Mouse (Mus musculus): ENCODE measurements around the gene Ush2a. TPM values are rescaled to one million over a fixed set of nuclear protein-coding genes. Genes with fewer than 3 reads are reported as not detected.

Gene Ush2a
- polyA plus RNA-seq, 1 experiment from 2014 or later = 0.10 TPM

DNA sequence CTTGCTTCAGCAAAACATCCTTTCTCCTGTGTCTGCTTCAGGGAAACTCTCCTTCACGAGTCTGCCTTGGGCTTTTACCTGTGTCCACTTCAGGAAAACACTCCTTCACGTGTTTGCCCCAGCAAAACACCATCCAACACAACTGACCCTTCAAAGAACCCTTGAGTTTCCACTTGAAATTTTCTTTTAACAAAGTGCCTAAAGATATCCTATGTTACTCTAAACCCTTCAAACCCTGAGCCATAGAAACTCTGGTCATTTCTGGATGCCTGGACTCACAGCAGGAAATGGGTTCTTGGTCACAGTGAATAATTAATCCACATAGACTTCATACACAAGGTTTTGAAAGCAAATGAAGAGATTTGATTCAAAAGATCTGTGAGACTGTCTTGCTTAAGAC, 199.4 kb downstream of the Ush2a start:
- 75% methylated on average over 2 of the region's 2 CpGs for WGBS
- Histone ChIP-seq H3K9ac (ENCODE audit: low read depth, low read length) (no peak overlapping the region), H3K4me3 (ENCODE audit: low read depth, low read length) (no peak overlapping the region), H3K27me3 (replicated peaks; ENCODE audit: control insufficient read depth, insufficient read depth, low read length) (no peaks in the 10 kb centered on the region), H3K4me2 (no peak overlapping the region), H3K4me1 (replicated peaks; ENCODE audit: control insufficient read depth, insufficient read depth, low read length) (no peaks in the 10 kb centered on the region), H3K36me3 (ENCODE audit: control insufficient read depth, insufficient read depth, low read length) (no peaks in the 10 kb centered on the region), H3K27ac (ENCODE audit: low read depth, low read length) (no peak overlapping the region), H3K9me3 (ENCODE audit: control insufficient read depth, low read length) (no peaks in the 10 kb centered on the region)
- ATAC-seq (replicated peaks; ENCODE audit: low FRiP score) (no peak), DNase-seq (ENCODE audit: low spot score) (no peak)

DNA sequence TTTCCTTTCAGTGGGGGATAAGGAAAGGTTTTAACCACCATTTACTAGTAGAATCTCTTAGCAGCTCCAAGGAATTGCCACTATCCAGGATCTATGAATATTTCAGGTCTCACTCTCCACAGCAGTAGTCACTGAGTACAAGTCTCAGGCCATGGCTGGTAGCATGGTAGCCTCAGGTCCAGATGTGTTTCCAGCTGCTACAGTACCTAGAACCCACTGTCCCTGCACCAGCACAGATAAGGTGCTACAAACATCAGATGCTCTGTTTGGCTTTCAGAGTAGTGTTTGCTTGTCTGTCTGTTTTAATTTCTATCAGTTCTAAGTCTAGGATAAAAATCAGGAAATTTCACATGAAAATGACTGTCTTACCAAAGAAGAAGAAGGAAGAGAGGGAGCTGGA, 202.8 kb downstream of the Ush2a start:
- no peak for DNase-seq (ENCODE audit: low spot score)
- Histone ChIP-seq H3K9me3 (ENCODE audit: control insufficient read depth, low read length) (no peaks in the 10 kb centered on the region), H3K4me1 (replicated peaks; ENCODE audit: control insufficient read depth, insufficient read depth, low read length) (no peaks in the 10 kb centered on the region), H3K27me3 (replicated peaks; ENCODE audit: control insufficient read depth, insufficient read depth, low read length) (no peaks in the 10 kb centered on the region), H3K36me3 (ENCODE audit: control insufficient read depth, insufficient read depth, low read length) (no peaks in the 10 kb centered on the region), H3K27ac (ENCODE audit: low read depth, low read length) (no peak overlapping the region), H3K4me2 (no peak overlapping the region), H3K4me3 (ENCODE audit: low read depth, low read length) (no peak overlapping the region), H3K9ac (ENCODE audit: low read depth, low read length) (no peak overlapping the region)
- no peak for ATAC-seq (replicated peaks; ENCODE audit: low FRiP score)

DNA sequence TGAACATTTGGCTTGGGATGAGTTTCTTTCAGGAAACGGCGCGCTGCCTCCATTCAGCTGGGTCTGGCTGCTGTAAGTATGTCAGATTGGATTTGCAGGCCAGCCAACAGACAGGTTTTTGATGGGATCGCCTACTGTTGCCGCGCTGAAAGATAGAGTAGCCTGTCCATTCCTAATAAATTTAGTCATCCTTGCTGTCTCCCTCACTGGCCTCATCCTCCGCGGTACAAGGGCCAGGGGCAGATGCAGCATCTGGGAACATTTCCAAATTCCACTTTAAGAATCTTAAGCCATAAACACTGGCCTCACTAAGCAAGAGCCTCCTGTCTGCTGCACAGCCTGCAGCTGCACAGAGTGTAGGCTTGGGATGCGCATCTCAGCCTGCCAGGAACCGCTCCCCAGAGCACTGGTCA, 206.6 kb downstream of the Ush2a start:
- Histone ChIP-seq H3K36me3 (ENCODE audit: control insufficient read depth, insufficient read depth, low read length) (no peaks in the 10 kb centered on the region), H3K4me3 (ENCODE audit: low read depth, low read length) (no peak overlapping the region), H3K4me2 (no peak overlapping the region), H3K27me3 (replicated peaks; ENCODE audit: control insufficient read depth, insufficient read depth, low read length) (no peaks in the 10 kb centered on the region), H3K9ac (ENCODE audit: low read depth, low read length) (no peak overlapping the region), H3K9me3 (ENCODE audit: control insufficient read depth, low read length) (no peaks in the 10 kb centered on the region), H3K4me1 (replicated peaks; ENCODE audit: control insufficient read depth, insufficient read depth, low read length) (no peaks in the 10 kb centered on the region), H3K27ac (ENCODE audit: low read depth, low read length) (no peak overlapping the region)
- DNase-seq (ENCODE audit: low spot score) (no peak), ATAC-seq (replicated peaks; ENCODE audit: low FRiP score) (no peak)
- WGBS = 79% methylated on average over 10 of the region's 10 CpGs

DNA sequence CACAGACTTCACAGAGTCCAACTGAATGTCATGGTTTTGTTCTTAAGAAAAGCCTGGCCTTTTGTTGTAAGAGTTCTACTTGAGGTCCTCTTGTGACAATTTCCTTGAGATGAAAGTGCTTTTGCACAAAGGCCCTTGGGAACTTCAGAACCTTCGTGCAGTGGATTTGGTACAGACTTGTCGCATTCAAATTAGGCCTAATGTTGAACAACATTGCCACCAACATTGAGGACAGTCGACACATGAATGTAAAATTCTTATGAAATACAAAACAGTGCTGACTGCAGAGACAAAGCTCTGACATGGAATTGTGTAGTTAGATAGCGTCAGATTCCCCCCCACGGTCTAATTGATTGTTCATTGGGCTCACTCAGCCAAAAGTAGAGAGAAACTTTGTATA, 243.1 kb downstream of the Ush2a start:
- Histone ChIP-seq H3K9ac (ENCODE audit: low read depth, low read length) (no peak overlapping the region), H3K27ac (ENCODE audit: low read depth, low read length) (no peak overlapping the region), H3K4me1 (replicated peaks; ENCODE audit: control insufficient read depth, insufficient read depth, low read length) (no peaks in the 10 kb centered on the region), H3K36me3 (ENCODE audit: control insufficient read depth, insufficient read depth, low read length) (no peaks in the 10 kb centered on the region), H3K4me3 (ENCODE audit: low read depth, low read length) (no peak overlapping the region), H3K9me3 (ENCODE audit: control insufficient read depth, low read length) (no peaks in the 10 kb centered on the region), H3K4me2 (no peak overlapping the region), H3K27me3 (replicated peaks; ENCODE audit: control insufficient read depth, insufficient read depth, low read length) (no peaks in the 10 kb centered on the region)
- WGBS = 83% methylated on average over 5 of the region's 5 CpGs
- DNase-seq (ENCODE audit: low spot score) (no peak), ATAC-seq (replicated peaks; ENCODE audit: low FRiP score) (no peak)

DNA sequence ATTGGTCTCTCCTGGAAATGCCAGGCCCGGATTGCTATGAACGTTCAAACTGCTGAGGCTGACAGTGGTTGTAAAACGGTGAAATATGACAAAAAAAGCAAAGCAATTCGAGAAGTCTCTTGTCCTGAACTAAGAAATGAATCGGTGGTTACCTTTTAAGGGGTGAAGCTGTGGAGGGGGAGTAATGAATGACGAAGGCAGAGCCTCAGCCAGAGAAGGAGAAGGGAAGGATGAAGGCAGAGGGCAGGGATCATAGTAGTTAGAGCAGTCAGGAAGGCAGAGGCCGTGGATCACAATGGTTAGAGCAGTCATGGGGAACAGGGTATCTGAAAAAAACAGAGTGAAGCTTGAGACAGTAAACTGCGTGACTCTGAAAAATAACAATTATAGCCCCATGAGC, 257.0 kb downstream of the Ush2a start:
- no peaks in the 10 kb centered on the region for H3K36me3 ChIP-seq (ENCODE audit: control insufficient read depth, insufficient read depth, low read length)
- WGBS = 83% methylated on average over 8 of the region's 8 CpGs
- no peak for DNase-seq (ENCODE audit: low spot score)

DNA sequence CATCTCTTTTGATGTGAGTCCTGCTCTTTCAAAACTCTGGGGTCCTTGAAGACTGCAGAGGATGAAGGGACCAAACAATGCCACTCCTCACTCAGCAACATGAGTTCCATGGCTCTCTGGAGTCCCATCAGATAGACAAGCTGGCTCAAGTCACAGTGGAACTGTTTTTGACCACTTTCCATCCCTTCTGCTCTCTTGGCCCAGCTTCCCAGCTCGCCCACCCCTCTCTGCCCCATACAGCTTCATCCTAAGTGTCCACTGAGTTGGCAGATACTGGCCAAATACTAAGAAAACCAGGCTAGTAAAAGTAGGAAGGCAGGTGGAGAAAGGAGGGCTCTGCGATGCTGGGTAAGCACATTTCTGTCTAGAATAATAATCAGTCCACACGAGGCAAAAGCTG, 265.6 kb downstream of the Ush2a start:
- no peak overlapping the region for H3K9ac ChIP-seq (ENCODE audit: low read depth, low read length)
- no peak overlapping the region for H3K4me2 ChIP-seq
- no peaks in the 10 kb centered on the region for H3K4me1 ChIP-seq (replicated peaks; ENCODE audit: control insufficient read depth, insufficient read depth, low read length)
- ATAC-seq (replicated peaks; ENCODE audit: low FRiP score) (no peak), DNase-seq (ENCODE audit: low spot score) (no peak)
- H3K9me3 ChIP-seq (ENCODE audit: control insufficient read depth, low read length) = no peaks in the 10 kb centered on the region
- 69% methylated on average over 3 of the region's 3 CpGs for WGBS
- H3K27ac ChIP-seq (ENCODE audit: low read depth, low read length) = no peak overlapping the region
- no peak overlapping the region for H3K4me3 ChIP-seq (ENCODE audit: low read depth, low read length)
- H3K36me3 ChIP-seq (ENCODE audit: control insufficient read depth, insufficient read depth, low read length) = no peaks in the 10 kb centered on the region
- H3K27me3 ChIP-seq (replicated peaks; ENCODE audit: control insufficient read depth, insufficient read depth, low read length) = no peaks in the 10 kb centered on the region

More for the DNA sequence above, 257.0 kb downstream of the Ush2a start:
- H3K27ac ChIP-seq (ENCODE audit: low read depth, low read length) = no peak overlapping the region
- no peaks in the 10 kb centered on the region for H3K27me3 ChIP-seq (replicated peaks; ENCODE audit: control insufficient read depth, insufficient read depth, low read length)
- no peak overlapping the region for H3K4me3 ChIP-seq (ENCODE audit: low read depth, low read length)
- H3K9me3 ChIP-seq (ENCODE audit: control insufficient read depth, low read length) = no peaks in the 10 kb centered on the region
- H3K4me2 ChIP-seq = no peak overlapping the region
- H3K9ac ChIP-seq (ENCODE audit: low read depth, low read length) = no peak overlapping the region
- H3K4me1 ChIP-seq (replicated peaks; ENCODE audit: control insufficient read depth, insufficient read depth, low read length) = no peaks in the 10 kb centered on the region
- ATAC-seq (replicated peaks; ENCODE audit: low FRiP score) = no peak

DNA sequence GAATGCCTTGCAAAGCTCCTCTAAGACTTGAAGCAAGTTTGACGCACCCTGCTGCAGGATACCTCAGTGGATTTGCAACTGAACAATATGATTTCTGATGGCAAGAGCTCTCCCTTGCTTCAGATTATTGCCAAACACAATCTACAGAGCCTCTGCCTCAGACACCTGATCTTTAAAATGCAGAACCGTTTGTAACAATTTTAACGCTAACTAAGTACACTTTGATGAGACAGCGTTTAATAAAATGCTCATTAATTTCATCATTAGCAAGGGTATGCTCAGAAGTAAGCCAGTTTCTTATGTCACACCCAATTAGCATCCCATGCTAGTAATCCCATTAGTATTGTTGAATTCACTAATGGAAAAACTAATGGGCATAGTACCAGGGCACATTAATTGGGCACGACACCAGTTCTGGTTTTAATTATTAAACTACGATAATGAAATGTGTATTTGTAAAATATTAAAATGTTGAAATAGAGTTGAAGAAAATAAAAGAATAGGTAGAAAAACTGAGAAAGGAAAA, 267.8 kb downstream of the Ush2a start:
- H3K9ac ChIP-seq (ENCODE audit: low read depth, low read length) = no peak overlapping the region
- H3K36me3 ChIP-seq (ENCODE audit: control insufficient read depth, insufficient read depth, low read length) = no peaks in the 10 kb centered on the region
- H3K4me2 ChIP-seq = no peak overlapping the region
- H3K4me3 ChIP-seq (ENCODE audit: low read depth, low read length) = no peak overlapping the region
- WGBS = 92% methylated on average over 6 of the region's 6 CpGs
- no peaks in the 10 kb centered on the region for H3K27me3 ChIP-seq (replicated peaks; ENCODE audit: control insufficient read depth, insufficient read depth, low read length)
- H3K9me3 ChIP-seq (ENCODE audit: control insufficient read depth, low read length) = no peaks in the 10 kb centered on the region
- no peaks in the 10 kb centered on the region for H3K4me1 ChIP-seq (replicated peaks; ENCODE audit: control insufficient read depth, insufficient read depth, low read length)
- ATAC-seq (replicated peaks; ENCODE audit: low FRiP score) (no peak), DNase-seq (ENCODE audit: low spot score) (no peak)
- H3K27ac ChIP-seq (ENCODE audit: low read depth, low read length) = no peak overlapping the region

DNA sequence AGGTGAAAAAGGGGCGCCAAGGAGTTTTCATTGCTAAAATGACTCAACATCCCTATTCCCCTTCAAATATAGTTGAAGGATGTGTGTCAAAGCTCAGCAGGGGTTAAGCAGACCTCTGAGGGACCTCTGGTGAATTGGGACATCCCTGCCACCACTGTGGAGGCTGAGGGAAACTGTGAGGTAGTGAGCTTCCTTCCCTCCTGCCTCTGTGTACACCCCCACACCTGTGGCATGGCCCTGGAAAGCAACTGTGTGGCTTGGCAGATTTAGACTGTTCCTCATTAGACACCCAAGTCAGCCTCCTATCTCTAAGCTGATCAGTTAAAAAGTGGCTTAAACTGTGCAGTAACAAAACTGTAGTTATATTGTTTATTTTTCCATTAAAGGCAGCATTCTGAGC, 275.2 kb downstream of the Ush2a start:
- Histone ChIP-seq H3K4me2 (no peak overlapping the region), H3K4me3 (ENCODE audit: low read depth, low read length) (no peak overlapping the region), H3K27me3 (replicated peaks; ENCODE audit: control insufficient read depth, insufficient read depth, low read length) (no peaks in the 10 kb centered on the region), H3K4me1 (replicated peaks; ENCODE audit: control insufficient read depth, insufficient read depth, low read length) (no peaks in the 10 kb centered on the region), H3K9ac (ENCODE audit: low read depth, low read length) (no peak overlapping the region), H3K9me3 (ENCODE audit: control insufficient read depth, low read length) (no peaks in the 10 kb centered on the region), H3K36me3 (ENCODE audit: control insufficient read depth, insufficient read depth, low read length) (no peaks in the 10 kb centered on the region), H3K27ac (ENCODE audit: low read depth, low read length) (no peak overlapping the region)
- ATAC-seq (replicated peaks; ENCODE audit: low FRiP score) (no peak), DNase-seq (ENCODE audit: low spot score) (no peak)
- 85% methylated on average over 1 of the region's 1 CpGs for WGBS

DNA sequence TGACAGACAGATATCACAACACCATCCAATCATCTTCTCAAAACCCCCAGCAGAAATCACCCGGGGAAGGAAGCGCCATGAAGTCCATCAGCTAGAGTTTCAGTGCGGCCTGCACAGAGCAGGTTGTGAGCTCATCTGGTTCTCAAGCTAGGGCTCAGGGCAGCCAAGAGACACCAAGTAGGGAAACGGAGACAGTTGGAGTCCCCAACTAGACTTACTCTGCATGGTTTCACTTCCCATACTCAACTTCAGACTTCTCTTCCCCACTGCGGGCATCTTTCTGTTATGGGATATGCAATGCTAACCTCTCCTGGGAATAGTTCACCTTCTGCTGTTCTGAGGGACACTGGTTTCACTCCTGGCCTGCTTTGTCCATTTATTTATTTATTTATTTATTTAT, 277.8 kb downstream of the Ush2a start:
- no peak for DNase-seq (ENCODE audit: low spot score)
- H3K4me3 ChIP-seq (ENCODE audit: low read depth, low read length) = no peak overlapping the region
- H3K9ac ChIP-seq (ENCODE audit: low read depth, low read length) = no peak overlapping the region
- no peaks in the 10 kb centered on the region for H3K9me3 ChIP-seq (ENCODE audit: control insufficient read depth, low read length)
- H3K27me3 ChIP-seq (replicated peaks; ENCODE audit: control insufficient read depth, insufficient read depth, low read length) = no peaks in the 10 kb centered on the region
- ATAC-seq (replicated peaks; ENCODE audit: low FRiP score) = no peak
- H3K36me3 ChIP-seq (ENCODE audit: control insufficient read depth, insufficient read depth, low read length) = no peaks in the 10 kb centered on the region
- no peak overlapping the region for H3K27ac ChIP-seq (ENCODE audit: low read depth, low read length)
- 89% methylated on average over 5 of the region's 5 CpGs for WGBS
- no peaks in the 10 kb centered on the region for H3K4me1 ChIP-seq (replicated peaks; ENCODE audit: control insufficient read depth, insufficient read depth, low read length)
- H3K4me2 ChIP-seq = no peak overlapping the region

All from liver, embryonic 11.5 days (tissue).